Mouse (Mus musculus) intestine, embryonic 15.5 days (tissue): Measurements from ENCODE around the gene Trim14. TPM values are rescaled to one million over a fixed set of nuclear protein-coding genes. Genes with fewer than 3 reads are reported as not detected.
A peak's percentile ranks its signal among the peaks of the same experiment; 100 is the strongest.

ENCODE experiments used
- ATAC-seq: fragments of 200-750 bp; cut with Nextera tagmentation; 2 replicates; pipeline ENCODE4 v1.8.0; 2017; ENCODE audit warnings: moderate TSS enrichment, moderate library complexity
- H3K27ac ChIP-seq: fragments of 300-500 bp; sonication (generic); 2 replicates; pipeline ENCODE4 v1.5.1; 2015; ENCODE audit warnings: mild to moderate bottlenecking, inconsistent platforms
- H3K27me3 ChIP-seq: fragments of 300-500 bp; sonication (generic); replicated peaks from 2 replicates; pipeline ENCODE4 v1.6.1; 2015; ENCODE audit warnings: inconsistent platforms
- H3K36me3 ChIP-seq: fragments of 300-500 bp; sonication (generic); 2 replicates; pipeline ENCODE4 v1.6.1; 2015; ENCODE audit warnings: inconsistent platforms
- H3K4me1 ChIP-seq: fragments of 300-500 bp; sonication (generic); replicated peaks from 2 replicates; pipeline ENCODE4 v1.6.1; 2015; ENCODE audit warnings: inconsistent platforms
- H3K4me2 ChIP-seq: fragments of 300-500 bp; sonication (generic); replicated peaks from 2 replicates; pipeline ENCODE4 v1.6.1; 2015; ENCODE audit warnings: mild to moderate bottlenecking, inconsistent platforms
- H3K4me3 ChIP-seq: fragments of 300-500 bp; sonication (generic); replicated peaks from 2 replicates; pipeline ENCODE4 v1.5.1; 2015; ENCODE audit warnings: inconsistent platforms
- H3K9ac ChIP-seq: fragments of 300-500 bp; sonication (generic); 2 replicates; pipeline ENCODE4 v1.6.1; 2015; ENCODE audit warnings: inconsistent platforms
- H3K9me3 ChIP-seq: fragments of 300-500 bp; sonication (generic); 2 replicates; pipeline ENCODE4 v1.6.1; 2016; ENCODE audit warnings: inconsistent platforms
- WGBS: fragments of 180-500 bp; shearing (Covaris S2); methylation state at CpG from one replicate; pipeline ENCODE4 v1.1.7; 2015; 5-methylcytosine and 5-hydroxymethylcytosine counted together
- polyA plus RNA-seq: library from polyadenylated mRNA; unstranded; fragments of >200 nt; fragmentation: Nextera tagmentation; extraction: Ambion mirVana; gene quantifications from 2 replicates; pipeline ENCODE4 v1.2.1, GENCODE M21; 2015

Gene Trim14
- polyA plus RNA-seq, 1 experiment from 2014 or later = 12.6 TPM

- 63% methylated on average over 9 of the region's 9 CpGs for WGBS
- ATAC-seq = no peak
- H3K9ac ChIP-seq = no peak overlapping the region
Measured at GRCm38 (mm10) chr4:46541707-46542106, 5.8 kb upstream of the Trim14 start.

DNA sequence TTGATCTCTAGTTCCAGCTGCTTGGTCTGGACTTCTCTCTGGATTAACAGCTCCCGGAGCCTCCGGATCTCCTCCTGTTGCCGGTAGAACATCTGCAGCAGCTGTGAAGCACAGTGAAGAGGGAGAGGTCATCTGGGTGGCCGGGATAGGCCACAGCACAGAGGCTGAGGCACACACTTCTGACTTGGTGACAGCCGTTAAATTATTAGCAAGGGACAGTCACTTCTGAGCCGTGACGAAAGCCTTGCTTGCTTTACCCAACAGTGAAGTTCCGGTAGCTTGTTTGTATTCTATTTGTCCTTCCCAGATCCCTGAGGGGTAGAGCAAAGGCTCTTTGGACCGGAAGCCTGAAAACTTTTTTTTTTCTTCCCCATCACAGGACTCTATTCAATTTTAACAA lies 3.2 kb upstream of the Trim14 start:
- no peaks in the 10 kb centered on the region for H3K36me3 ChIP-seq
- H3K9ac ChIP-seq = no peak overlapping the region
- ATAC-seq = no peak
- no peak overlapping the region for H3K4me2 ChIP-seq
- H3K27me3 ChIP-seq = peaks cover 11% of the 10 kb centered on the region; the same call in 1 of the 2 replicates
- no peaks in the 10 kb centered on the region for H3K9me3 ChIP-seq
- H3K4me1 ChIP-seq = peaks cover 6% of the 10 kb centered on the region
- no peak overlapping the region for H3K4me3 ChIP-seq
- H3K27ac ChIP-seq = no peak overlapping the region
- WGBS = 63% methylated on average over 9 of the region's 9 CpGs

More at GRCm38 (mm10) chr4:46541707-46542106, 5.8 kb upstream of the Trim14 start:
- Histone ChIP-seq H3K9me3 (no peaks in the 10 kb centered on the region), H3K4me3 (no peak overlapping the region), H3K36me3 (no peaks in the 10 kb centered on the region), H3K4me1 (no peaks in the 10 kb centered on the region), H3K27me3 (no peaks in the 10 kb centered on the region), H3K27ac (no peak overlapping the region), H3K4me2 (no peak overlapping the region)

- Histone ChIP-seq H3K4me3 (peak overlapping the region; percentile 61), H3K9me3 (no peaks in the 10 kb centered on the region), H3K4me1 (peaks cover 9% of the 10 kb centered on the region), H3K36me3 (no peaks in the 10 kb centered on the region), H3K27me3 (peaks cover 16% of the 10 kb centered on the region; the same call in 1 of the 2 replicates), H3K9ac (peak overlapping the region; percentile 63), H3K27ac (peak overlapping the region; percentile 85), H3K4me2 (peak overlapping the region; percentile 80)
- WGBS = 6% methylated on average over 16 of the region's 16 CpGs
- peak; percentile 61 for ATAC-seq
Measured at GRCm38 (mm10) chr4:46535094-46535830, 679 bp downstream of the Trim14 start.

DNA sequence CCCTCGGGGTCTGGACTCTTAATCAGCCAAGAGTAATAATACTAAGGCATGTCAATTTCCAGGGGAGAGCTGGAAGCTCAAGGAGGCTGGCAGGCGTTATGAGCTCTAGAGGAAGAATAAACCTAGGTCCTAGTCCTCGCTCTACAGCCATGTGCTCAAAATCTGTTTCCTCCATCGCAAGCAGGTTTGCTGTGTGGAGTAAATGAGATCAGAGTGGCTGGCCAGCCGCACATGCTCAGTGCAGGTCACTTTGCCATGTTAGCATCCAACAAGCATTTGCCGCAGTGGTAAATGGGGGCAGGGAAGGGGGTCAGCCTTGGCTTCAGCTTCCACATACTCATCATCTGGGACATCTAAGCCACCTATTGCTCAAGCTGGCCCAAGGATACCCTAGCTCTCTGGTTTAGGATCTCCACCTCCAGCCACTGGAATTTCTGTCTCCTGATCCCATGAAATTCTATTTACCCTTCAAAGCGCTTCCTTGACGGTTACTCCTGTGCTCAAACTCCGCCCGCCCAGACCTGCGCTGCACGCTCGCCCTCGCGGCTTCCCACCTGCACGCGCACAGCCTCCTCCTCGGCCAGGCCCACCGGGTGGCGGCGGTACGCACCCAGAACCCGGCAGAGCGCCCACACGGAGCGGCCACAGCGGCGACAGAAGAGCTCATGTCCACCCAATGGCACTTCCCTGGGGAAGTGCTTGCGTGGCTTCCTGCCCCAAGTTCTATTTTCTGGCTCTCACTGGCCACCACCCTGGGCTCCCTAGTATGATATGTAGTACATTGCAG lies 1.8 kb downstream of the Trim14 start:
- peak overlapping the region; percentile 80 for H3K4me2 ChIP-seq
- peak overlapping the region; percentile 51 for H3K27ac ChIP-seq
- peaks cover 16% of the 10 kb centered on the region; the same call in 1 of the 2 replicates for H3K27me3 ChIP-seq
- peak overlapping the region; percentile 61 for H3K4me3 ChIP-seq
- WGBS = 10% methylated on average over 29 of the region's 29 CpGs
- ATAC-seq = peak; percentile 53; the same call in 1 of the 2 replicates
- no peaks in the 10 kb centered on the region for H3K9me3 ChIP-seq
- H3K36me3 ChIP-seq = no peaks in the 10 kb centered on the region
- H3K4me1 ChIP-seq = peaks cover 12% of the 10 kb centered on the region
- H3K9ac ChIP-seq = 0 out of 2 replicates have a peak overlapping the region, but pooled peaks have one; percentile 34

DNA sequence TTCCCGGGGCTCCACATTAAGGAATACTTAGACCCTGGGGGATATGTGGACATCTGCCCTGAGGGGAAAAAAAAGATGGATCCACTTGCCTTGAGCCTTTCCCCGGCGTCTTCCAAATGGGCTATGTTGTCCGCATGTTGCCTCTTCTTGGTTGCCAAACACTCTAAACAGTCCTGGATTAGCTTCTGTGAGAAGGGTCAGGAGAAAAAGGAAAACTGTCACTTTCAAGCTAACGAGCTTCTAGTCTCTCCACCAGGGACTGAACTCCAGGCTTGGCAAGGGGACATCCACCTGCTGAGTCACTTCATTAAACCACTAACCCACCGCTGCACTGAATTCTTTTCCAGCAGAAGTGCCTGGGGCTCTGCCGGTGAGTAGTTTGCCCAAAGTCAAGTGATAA lies 3.0 kb downstream of the Trim14 start:
- ATAC-seq = no peak
- Histone ChIP-seq H3K4me1 (peaks cover 12% of the 10 kb centered on the region), H3K36me3 (no peaks in the 10 kb centered on the region), H3K27ac (no peak overlapping the region), H3K4me2 (no peak overlapping the region), H3K9me3 (no peaks in the 10 kb centered on the region), H3K4me3 (no peak overlapping the region), H3K27me3 (peaks cover 16% of the 10 kb centered on the region; the same call in 1 of the 2 replicates), H3K9ac (no peak overlapping the region)
- 86% methylated on average over 7 of the region's 7 CpGs for WGBS

- Histone ChIP-seq H3K9ac (no peak overlapping the region), H3K4me1 (peaks cover 12% of the 10 kb centered on the region), H3K4me3 (no peak overlapping the region), H3K27me3 (peaks cover 16% of the 10 kb centered on the region; the same call in 1 of the 2 replicates), H3K27ac (no peak overlapping the region), H3K4me2 (no peak overlapping the region), H3K9me3 (no peaks in the 10 kb centered on the region), H3K36me3 (no peaks in the 10 kb centered on the region)
- 79% methylated on average over 2 of the region's 2 CpGs for WGBS
- ATAC-seq = no peak
Measured at GRCm38 (mm10) chr4:46532511-46532910, 3.4 kb downstream of the Trim14 start.

DNA sequence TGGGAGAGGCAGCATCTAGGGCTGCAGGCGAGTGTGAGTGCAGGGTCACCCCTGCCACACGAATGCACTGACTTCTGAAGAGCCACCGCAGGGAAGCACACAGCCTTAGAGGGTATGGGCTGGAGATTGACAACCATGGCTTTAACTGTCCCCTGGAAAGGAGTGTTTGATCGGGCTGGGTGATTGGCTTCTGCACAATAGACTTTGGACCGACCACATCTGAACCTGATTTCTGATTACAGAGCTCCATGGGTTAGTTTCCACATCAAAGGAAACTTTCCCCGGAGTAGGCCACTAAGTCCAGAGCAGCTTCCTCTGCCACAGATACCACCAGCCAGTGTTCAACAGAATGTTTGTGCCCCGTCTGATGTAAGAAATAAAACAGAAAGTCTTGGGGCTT lies 6.2 kb downstream of the Trim14 start:
- H3K4me2 ChIP-seq = no peak overlapping the region
- peaks cover 13% of the 10 kb centered on the region for H3K4me1 ChIP-seq
- H3K9me3 ChIP-seq = no peaks in the 10 kb centered on the region
- 49% methylated on average over 7 of the region's 7 CpGs for WGBS
- no peak overlapping the region for H3K9ac ChIP-seq
- peak; percentile 22 for ATAC-seq
- no peaks in the 10 kb centered on the region for H3K36me3 ChIP-seq
- no peak overlapping the region for H3K4me3 ChIP-seq
- H3K27ac ChIP-seq = no peak overlapping the region
- peaks cover 10% of the 10 kb centered on the region; the same call in 1 of the 2 replicates for H3K27me3 ChIP-seq

GRCm38 (mm10) chr4:46527558-46527926 lies 8.4 kb downstream of the Trim14 start:
- Histone ChIP-seq H3K4me2 (peak overlapping the region; percentile 69), H3K36me3 (no peaks in the 10 kb centered on the region), H3K27me3 (no peaks in the 10 kb centered on the region), H3K4me3 (peak overlapping the region; percentile 32), H3K27ac (peak overlapping the region; percentile 22; the same call in 1 of the 2 replicates), H3K9ac (peak overlapping the region; percentile 50), H3K4me1 (peaks cover 5% of the 10 kb centered on the region; the same call in 1 of the 2 replicates), H3K9me3 (no peaks in the 10 kb centered on the region)
- peak; percentile 82 for ATAC-seq
- WGBS = 7% methylated on average over 6 of the region's 7 CpGs

- Histone ChIP-seq H3K4me3 (peak overlapping the region; percentile 32), H3K9me3 (no peaks in the 10 kb centered on the region), H3K27ac (peak overlapping the region; percentile 22; the same call in 1 of the 2 replicates), H3K27me3 (no peaks in the 10 kb centered on the region), H3K9ac (peak overlapping the region; percentile 50), H3K36me3 (no peaks in the 10 kb centered on the region), H3K4me2 (peak overlapping the region; percentile 69), H3K4me1 (peaks cover 5% of the 10 kb centered on the region; the same call in 1 of the 2 replicates)
- 33% methylated on average over 17 of the region's 17 CpGs for WGBS
- ATAC-seq = peak; percentile 70
Measured at GRCm38 (mm10) chr4:46526798-46527557, 9.0 kb downstream of the Trim14 start.

GRCm38 (mm10) chr4:46526226-46526625 lies 9.7 kb downstream of the Trim14 start:
- no peak for ATAC-seq
- Histone ChIP-seq H3K4me3 (no peak overlapping the region), H3K4me1 (peaks cover 5% of the 10 kb centered on the region; the same call in 1 of the 2 replicates), H3K27me3 (no peaks in the 10 kb centered on the region), H3K9me3 (no peaks in the 10 kb centered on the region), H3K4me2 (no peak overlapping the region), H3K27ac (no peak overlapping the region), H3K36me3 (no peaks in the 10 kb centered on the region), H3K9ac (no peak overlapping the region)
- WGBS = 87% methylated on average over 3 of the region's 3 CpGs

- H3K4me2 ChIP-seq = no peak overlapping the region
- no peak overlapping the region for H3K27ac ChIP-seq
- no peaks in the 10 kb centered on the region for H3K9me3 ChIP-seq
- 75% methylated on average over 4 of the region's 4 CpGs for WGBS
- H3K9ac ChIP-seq = no peak overlapping the region
- ATAC-seq = no peak
- H3K4me1 ChIP-seq = peaks cover 3% of the 10 kb centered on the region; the same call in 1 of the 2 replicates
- no peaks in the 10 kb centered on the region for H3K27me3 ChIP-seq
- no peak overlapping the region for H3K4me3 ChIP-seq
- H3K36me3 ChIP-seq = no peaks in the 10 kb centered on the region
Measured at GRCm38 (mm10) chr4:46523324-46523723, 12.6 kb downstream of the Trim14 start.

DNA sequence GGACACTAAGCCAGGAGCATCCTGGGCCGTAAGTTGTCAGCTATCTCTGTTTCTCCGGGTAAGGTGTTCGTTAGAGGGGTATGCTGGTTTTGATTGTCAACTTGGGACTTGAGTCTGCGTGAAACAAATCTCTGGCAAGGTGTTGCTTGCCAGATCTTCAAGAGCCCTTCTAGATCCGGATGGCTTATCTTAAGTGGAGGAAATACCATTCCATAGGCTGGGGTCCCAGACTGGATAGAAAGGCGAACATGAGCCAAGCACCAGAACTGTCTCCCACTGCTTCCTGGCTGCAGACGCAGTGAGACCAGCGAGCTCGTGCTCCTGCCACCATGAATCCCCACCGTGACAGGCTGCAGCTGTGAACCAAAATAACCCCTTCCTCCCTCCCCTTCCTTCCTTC lies 14.5 kb downstream of the Trim14 start:
- Histone ChIP-seq H3K27ac (no peak overlapping the region), H3K9me3 (no peaks in the 10 kb centered on the region), H3K36me3 (no peaks in the 10 kb centered on the region), H3K9ac (no peak overlapping the region), H3K4me2 (no peak overlapping the region), H3K27me3 (no peaks in the 10 kb centered on the region), H3K4me1 (no peaks in the 10 kb centered on the region), H3K4me3 (no peak overlapping the region)
- 73% methylated on average over 10 of the region's 10 CpGs for WGBS
- ATAC-seq = no peak
